Mouse (Mus musculus): ENCODE measurements around the gene Cmip.

GRCm38 (mm10) chr8:117322021-117322420 lies 65.2 kb downstream of the Cmip start:
- TF ChIP-seq POLR2A (IDR thresholded peaks at IDR 0.05; ENCODE audit: borderline replicate concordance, extremely low read depth, low read depth, low read length) (no peak), CTCF (IDR thresholded peaks at IDR 0.05; ENCODE audit: insufficient read depth, low read length) (no peak)
